Mouse (Mus musculus) midbrain, embryonic 16.5 days (tissue): Measurements from ENCODE around the gene Rhox3h. TPM values are rescaled to one million over a fixed set of nuclear protein-coding genes. Genes with fewer than 3 reads are reported as not detected.

ENCODE experiments used
- polyA plus RNA-seq: library from polyadenylated mRNA; unstranded; fragments of >200 nt; fragmentation: Nextera tagmentation; extraction: Ambion mirVana; gene quantifications from 2 replicates; pipeline ENCODE4 v1.2.1, GENCODE M21; 2015

Gene Rhox3h
- polyA plus RNA-seq, 1 experiment from 2014 or later = not detected

Other genes starting within 250 kb of the Rhox3h start
- not detected in 2 replicates for gene Rhox4b, start 236.3 kb downstream of the Rhox3h start, polyA plus RNA-seq
- not detected in 2 replicates for gene Rhox2c, start 215.1 kb downstream of the Rhox3h start, polyA plus RNA-seq
- not detected in 2 replicates for gene Rhox3c, start 210.2 kb downstream of the Rhox3h start, polyA plus RNA-seq
- gene Rhox4c, start 188.4 kb downstream of the Rhox3h start, polyA plus RNA-seq = not detected in 2 replicates
- not detected in 2 replicates for gene Rhox2d, start 175.3 kb downstream of the Rhox3h start, polyA plus RNA-seq
- gene Rhox4d, start 154.4 kb downstream of the Rhox3h start, polyA plus RNA-seq = not detected in 2 replicates
- not detected in 2 replicates for gene Rhox2e, start 138.3 kb downstream of the Rhox3h start, polyA plus RNA-seq
- not detected in 2 replicates for gene Rhox3e, start 126.7 kb downstream of the Rhox3h start, polyA plus RNA-seq
- not detected in 2 replicates for gene Rhox4e, start 111.4 kb downstream of the Rhox3h start, polyA plus RNA-seq
- gene Rhox2f, start 97.4 kb downstream of the Rhox3h start, polyA plus RNA-seq = not detected in 2 replicates
- gene Rhox3f, start 87.8 kb downstream of the Rhox3h start, polyA plus RNA-seq = not detected in 2 replicates
- gene Rhox4f, start 61.1 kb downstream of the Rhox3h start, polyA plus RNA-seq = not detected in 2 replicates
- gene Rhox3g, start 40.2 kb downstream of the Rhox3h start, polyA plus RNA-seq = not detected in 2 replicates
- not detected in 2 replicates for gene Rhox2g, start 25.3 kb downstream of the Rhox3h start, polyA plus RNA-seq
- gene Rhox4g, start 17.4 kb downstream of the Rhox3h start, polyA plus RNA-seq = not detected in 2 replicates
- not detected in 2 replicates for gene Rhox2h, start 4.5 kb upstream of the Rhox3h start, polyA plus RNA-seq
- gene Rhox5, start 136.1 kb upstream of the Rhox3h start, polyA plus RNA-seq = 0.36 and 0.62 TPM in 2 replicates
- gene Rhox6, start 158.1 kb upstream of the Rhox3h start, polyA plus RNA-seq = not detected in 2 replicates
- not detected in 2 replicates for gene Rhox7a, start 162.9 kb upstream of the Rhox3h start, polyA plus RNA-seq
- not detected in 2 replicates for gene Rhox8, start 210.2 kb upstream of the Rhox3h start, polyA plus RNA-seq
- not detected in 2 replicates for gene Rhox7b, start 228.5 kb upstream of the Rhox3h start, polyA plus RNA-seq
- gene Rhox9, start 233.0 kb upstream of the Rhox3h start, polyA plus RNA-seq = not detected in 2 replicates